Mouse (Mus musculus) embryonic facial prominence, embryonic 13.5 days (tissue): ENCODE results near the gene Tmub2. TPM values are rescaled to one million over a fixed set of nuclear protein-coding genes. Genes with fewer than 3 reads are reported as not detected.

Experiments used
- ATAC-seq: fragments of 200-750 bp; cut with Nextera tagmentation; 2 replicates; pipeline ENCODE4 v1.8.0; 2017; ENCODE audit warnings: low read depth; ENCODE audit not compliant: insufficient number of reproducible peaks, insufficient read depth, low FRiP score, low TSS enrichment
- H3K27ac ChIP-seq: fragments of 300-500 bp; sonication (generic); 2 replicates; pipeline ENCODE4 v1.5.1; 2015; ENCODE audit warnings: moderate library complexity, mild to moderate bottlenecking, inconsistent platforms
- H3K27me3 ChIP-seq: fragments of 300-500 bp; sonication (generic); 2 replicates; pipeline ENCODE4 v1.6.1; 2015; ENCODE audit warnings: mild to moderate bottlenecking, inconsistent platforms
- H3K36me3 ChIP-seq: fragments of 300-500 bp; sonication (generic); 2 replicates; pipeline ENCODE4 v1.6.1; 2015; ENCODE audit warnings: mild to moderate bottlenecking, inconsistent platforms
- H3K4me1 ChIP-seq: fragments of 300-500 bp; sonication (generic); 2 replicates; pipeline ENCODE4 v1.6.1; 2015; ENCODE audit warnings: inconsistent platforms
- H3K4me2 ChIP-seq: fragments of 300-500 bp; sonication (generic); 2 replicates; pipeline ENCODE4 v1.6.1; 2015; ENCODE audit warnings: moderate library complexity, mild to moderate bottlenecking, inconsistent platforms
- H3K4me3 ChIP-seq: fragments of 300-500 bp; sonication (generic); 2 replicates; pipeline ENCODE4 v1.5.1; 2015; ENCODE audit warnings: mild to moderate bottlenecking, inconsistent platforms
- H3K9ac ChIP-seq: fragments of 300-500 bp; sonication (generic); 2 replicates; pipeline ENCODE4 v1.6.1; 2015; ENCODE audit warnings: mild to moderate bottlenecking, inconsistent platforms
- H3K9me3 ChIP-seq: fragments of 300-500 bp; sonication (generic); 2 replicates; pipeline ENCODE4 v1.6.1; 2016; ENCODE audit warnings: inconsistent platforms
- WGBS: fragments of 180-500 bp; shearing (Covaris S2); methylation state at CpG from one replicate; pipeline ENCODE4 v1.1.7; 2015; ENCODE audit warnings: mixed read lengths; 5-methylcytosine and 5-hydroxymethylcytosine counted together
- polyA plus RNA-seq: library from polyadenylated mRNA; unstranded; fragments of >200 nt; fragmentation: Nextera tagmentation; extraction: Ambion mirVana; gene quantifications from 2 replicates; pipeline ENCODE4 v1.2.1, GENCODE M21; 2015

Tmub2 gene
- polyA plus RNA-seq, 1 experiment from 2014 or later: 51.8 TPM

- no peak for ATAC-seq
- WGBS: 36% methylated on average over 9 of the region's 9 CpGs
- H3K4me3 ChIP-seq: no peak overlapping the region
These were observed 50.4 kb downstream of the Tmub2 start for GRCm38 (mm10) chr11:102334973-102335700.

DNA sequence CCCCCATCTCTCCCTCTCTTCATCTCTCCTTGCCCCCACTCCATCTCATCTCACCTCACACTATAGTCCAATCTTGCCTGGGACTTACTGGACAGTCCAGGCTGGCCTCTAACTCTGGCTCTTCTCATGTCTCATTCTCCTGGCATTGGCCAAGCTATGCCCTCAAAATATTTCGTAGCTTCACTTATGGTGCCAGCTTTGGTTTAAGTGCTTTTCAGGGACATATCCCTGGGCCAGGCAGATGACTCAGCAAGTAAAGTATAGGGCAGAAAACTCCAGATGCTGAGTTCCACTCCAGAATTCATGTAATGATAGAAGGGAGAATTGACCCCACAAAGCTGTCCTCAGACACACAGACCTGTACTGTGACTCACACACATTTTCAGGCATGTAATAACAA lies 51.5 kb downstream of the Tmub2 start:
- no peak overlapping the region for H3K4me2 ChIP-seq
- no peaks in the 10 kb centered on the region for H3K4me1 ChIP-seq
- WGBS: 79% methylated on average over 1 of the region's 1 CpGs
- H3K9ac ChIP-seq: no peak overlapping the region
- no peaks in the 10 kb centered on the region for H3K36me3 ChIP-seq
- no peak for ATAC-seq
- no peak overlapping the region for H3K4me3 ChIP-seq
- H3K9me3 ChIP-seq: no peaks in the 10 kb centered on the region
- H3K27me3 ChIP-seq: no peaks in the 10 kb centered on the region
- no peak overlapping the region for H3K27ac ChIP-seq

More at GRCm38 (mm10) chr11:102334973-102335700, 50.4 kb downstream of the Tmub2 start:
- no peaks in the 10 kb centered on the region for H3K36me3 ChIP-seq
- H3K27me3 ChIP-seq: no peaks in the 10 kb centered on the region
- H3K9ac ChIP-seq: no peak overlapping the region
- H3K27ac ChIP-seq: no peak overlapping the region
- no peaks in the 10 kb centered on the region for H3K4me1 ChIP-seq
- H3K9me3 ChIP-seq: no peaks in the 10 kb centered on the region
- no peak overlapping the region for H3K4me2 ChIP-seq

GRCm38 (mm10) chr11:102337921-102338320 lies 53.2 kb downstream of the Tmub2 start:
- Histone ChIP-seq H3K9ac (no peak overlapping the region), H3K4me2 (no peak overlapping the region), H3K9me3 (no peaks in the 10 kb centered on the region), H3K27me3 (no peaks in the 10 kb centered on the region), H3K4me1 (no peaks in the 10 kb centered on the region), H3K27ac (no peak overlapping the region), H3K36me3 (no peaks in the 10 kb centered on the region), H3K4me3 (no peak overlapping the region)
- ATAC-seq: no peak
- WGBS: 86% methylated on average over 1 of the region's 1 CpGs

- no peak overlapping the region for H3K4me3 ChIP-seq
- ATAC-seq: no peak
- H3K36me3 ChIP-seq: no peaks in the 10 kb centered on the region
- H3K27ac ChIP-seq: no peak overlapping the region
- H3K4me2 ChIP-seq: no peak overlapping the region
- no peaks in the 10 kb centered on the region for H3K9me3 ChIP-seq
- no peak overlapping the region for H3K9ac ChIP-seq
- no peaks in the 10 kb centered on the region for H3K27me3 ChIP-seq
- WGBS: 65% methylated on average over 3 of the region's 3 CpGs
- no peaks in the 10 kb centered on the region for H3K4me1 ChIP-seq
These were observed 53.8 kb downstream of the Tmub2 start for GRCm38 (mm10) chr11:102338561-102338960.

Other genes starting within 250 kb of the Tmub2 start
- gene Cd300lg, start 243.4 kb upstream of the Tmub2 start, polyA plus RNA-seq: 0.45 and 0.66 TPM in 2 replicates
- 9.8 and 10.3 TPM in 2 replicates for gene Mpp2, start 196.4 kb upstream of the Tmub2 start, polyA plus RNA-seq
- gene Ppy, start 183.6 kb upstream of the Tmub2 start, polyA plus RNA-seq: not detected in 2 replicates
- not detected in 2 replicates for gene Pyy, start 177.1 kb upstream of the Tmub2 start, polyA plus RNA-seq
- 0.32 TPM in 1 of 2 replicates, not detected in the other for gene Nags, start 139.4 kb upstream of the Tmub2 start, polyA plus RNA-seq
- gene Tmem101, start 128.5 kb upstream of the Tmub2 start, polyA plus RNA-seq: 45.4 and 45.5 TPM in 2 replicates
- gene Lsm12, start 99.6 kb upstream of the Tmub2 start, polyA plus RNA-seq: 125 and 159 TPM in 2 replicates
- gene G6pc3, start 95.3 kb upstream of the Tmub2 start, polyA plus RNA-seq: 27.6 and 28.3 TPM in 2 replicates
- 80.5 and 84.4 TPM in 2 replicates for gene Hdac5, start 54.8 kb upstream of the Tmub2 start, polyA plus RNA-seq
- 18.3 and 19.7 TPM in 2 replicates for gene BC030867, start 36.0 kb upstream of the Tmub2 start, polyA plus RNA-seq
- 0.11 and 0.18 TPM in 2 replicates for gene Asb16, start 16.2 kb upstream of the Tmub2 start, polyA plus RNA-seq
- 21.6 and 23.8 TPM in 2 replicates for gene Atxn7l3, start 11.7 kb downstream of the Tmub2 start, polyA plus RNA-seq
- 88.5 and 93.6 TPM in 2 replicates for gene Ubtf, start 34.8 kb downstream of the Tmub2 start, polyA plus RNA-seq
- gene Slc4a1, start 81.3 kb downstream of the Tmub2 start, polyA plus RNA-seq: 6.3 and 16.6 TPM in 2 replicates
- 3.6 and 5.2 TPM in 2 replicates for gene Rundc3a, start 108.5 kb downstream of the Tmub2 start, polyA plus RNA-seq
- gene Slc25a39, start 123.0 kb downstream of the Tmub2 start, polyA plus RNA-seq: 191 and 195 TPM in 2 replicates
- 124 and 126 TPM in 2 replicates for gene Grn, start 145.4 kb downstream of the Tmub2 start, polyA plus RNA-seq
- gene Fam171a2, start 162.8 kb downstream of the Tmub2 start, polyA plus RNA-seq: 8.1 and 8.2 TPM in 2 replicates
- 6.2 and 6.7 TPM in 2 replicates for gene Itga2b, start 185.2 kb downstream of the Tmub2 start, polyA plus RNA-seq